Mouse (Mus musculus) neural tube, embryonic 12.5 days (tissue): Measurements from ENCODE around the gene Unc119b. TPM values are rescaled to one million over a fixed set of nuclear protein-coding genes. Genes with fewer than 3 reads are reported as not detected.

Experiments
- ATAC-seq: fragments of 200-750 bp; cut with Nextera tagmentation; 2 replicates; pipeline ENCODE4 v1.8.0; 2017; ENCODE audit warnings: low read depth, mild to moderate bottlenecking, moderate TSS enrichment, moderate library complexity; ENCODE audit not compliant: low FRiP score
- H3K27ac ChIP-seq: fragments of 300-500 bp; sonication (generic); 2 replicates; pipeline ENCODE4 v1.5.1; 2016
- H3K27me3 ChIP-seq: fragments of 300-500 bp; sonication (generic); replicated peaks from 2 replicates; pipeline ENCODE4 v1.6.1; 2016; ENCODE audit warnings: mild to moderate bottlenecking
- H3K36me3 ChIP-seq: fragments of 300-500 bp; sonication (generic); 2 replicates; pipeline ENCODE4 v1.6.1; 2016; ENCODE audit warnings: mild to moderate bottlenecking
- H3K4me1 ChIP-seq: fragments of 300-500 bp; sonication (generic); 2 replicates; pipeline ENCODE4 v1.6.1; 2016
- H3K4me2 ChIP-seq: fragments of 300-500 bp; sonication (generic); replicated peaks from 2 replicates; pipeline ENCODE4 v1.6.1; 2016; ENCODE audit warnings: mild to moderate bottlenecking
- H3K4me3 ChIP-seq: fragments of 300-500 bp; sonication (generic); 2 replicates; pipeline ENCODE4 v1.5.1; 2016
- H3K9ac ChIP-seq: fragments of 300-500 bp; sonication (generic); 2 replicates; pipeline ENCODE4 v1.6.1; 2016; ENCODE audit warnings: mild to moderate bottlenecking
- H3K9me3 ChIP-seq: fragments of 300-500 bp; sonication (generic); 2 replicates; pipeline ENCODE4 v1.6.1; 2016; ENCODE audit warnings: mild to moderate bottlenecking
- WGBS: fragments of 180-500 bp; shearing (Covaris S2); methylation state at CpG from one replicate; pipeline ENCODE4 v1.1.7; 2016; 5-methylcytosine and 5-hydroxymethylcytosine counted together
- polyA plus RNA-seq: library from polyadenylated mRNA; unstranded; fragments of >200 nt; fragmentation: Nextera tagmentation; extraction: Ambion mirVana; gene quantifications from 2 replicates; pipeline ENCODE4 v1.2.1, GENCODE M21; 2016

Unc119b gene
- polyA plus RNA-seq = 60.4 and 61.2 TPM in 2 replicates

GRCm38 (mm10) chr5:115134234-115135165 lies at the start of gene Unc119b:
Gene Unc119b (minus strand): TSS chr5:115134975.
- peak within 1 kb of the TSS; percentile 97 for H3K4me3 ChIP-seq
- H3K27ac ChIP-seq = no peak within 1 kb of the TSS
- under 1% methylated on average over 80 of the region's 81 CpGs for WGBS
- H3K9me3 ChIP-seq = no peaks in the 10 kb centered on the region
- H3K4me1 ChIP-seq = peaks cover 17% of the 10 kb centered on the region
- H3K9ac ChIP-seq = peak within 1 kb of the TSS; percentile 93
- no peaks in the 10 kb centered on the region for H3K27me3 ChIP-seq
- peaks cover 8% of the 10 kb centered on the region for H3K36me3 ChIP-seq
- ATAC-seq = peak; percentile 94
- H3K4me2 ChIP-seq = peak within 1 kb of the TSS; percentile 90

DNA sequence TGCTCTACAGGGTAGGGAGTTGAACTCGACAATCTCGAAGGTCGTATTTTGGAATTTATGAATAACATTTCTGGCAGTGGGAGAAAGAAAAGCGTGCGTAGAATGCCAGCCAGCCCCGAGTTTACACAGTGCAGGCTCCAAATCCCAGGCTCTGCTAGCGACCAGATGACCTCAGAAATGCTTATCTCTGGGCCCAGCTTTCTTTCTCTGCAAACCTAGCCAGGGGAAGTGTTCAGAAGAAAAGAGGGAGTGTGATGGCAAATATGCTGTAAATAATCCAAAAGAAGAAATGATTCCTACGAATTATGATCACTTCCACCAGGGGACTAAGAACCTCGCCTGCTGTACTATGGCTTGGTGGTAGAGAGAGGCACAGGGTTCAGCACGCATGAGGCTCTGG lies 48.7 kb upstream of the Unc119b start:
- Histone ChIP-seq H3K4me1 (peaks cover 33% of the 10 kb centered on the region), H3K36me3 (no peaks in the 10 kb centered on the region), H3K27ac (no peak overlapping the region), H3K4me2 (no peak overlapping the region), H3K9ac (no peak overlapping the region), H3K27me3 (no peaks in the 10 kb centered on the region), H3K4me3 (no peak overlapping the region), H3K9me3 (no peaks in the 10 kb centered on the region)
- whole genome bisulfite sequencing = 87% methylated on average over 10 of the region's 10 CpGs
- ATAC-seq = no peak

- H3K27me3 ChIP-seq = no peaks in the 10 kb centered on the region
- no peak overlapping the region for H3K27ac ChIP-seq
- peaks cover 33% of the 10 kb centered on the region for H3K4me1 ChIP-seq
- no peaks in the 10 kb centered on the region for H3K36me3 ChIP-seq
- no peak overlapping the region for H3K4me3 ChIP-seq
- H3K9ac ChIP-seq = no peak overlapping the region
- no peaks in the 10 kb centered on the region for H3K9me3 ChIP-seq
- no peak for ATAC-seq
- 77% methylated on average over 8 of the region's 8 CpGs for WGBS
- no peak overlapping the region for H3K4me2 ChIP-seq
These were observed 48.1 kb upstream of the Unc119b start for GRCm38 (mm10) chr5:115182925-115183324.

DNA sequence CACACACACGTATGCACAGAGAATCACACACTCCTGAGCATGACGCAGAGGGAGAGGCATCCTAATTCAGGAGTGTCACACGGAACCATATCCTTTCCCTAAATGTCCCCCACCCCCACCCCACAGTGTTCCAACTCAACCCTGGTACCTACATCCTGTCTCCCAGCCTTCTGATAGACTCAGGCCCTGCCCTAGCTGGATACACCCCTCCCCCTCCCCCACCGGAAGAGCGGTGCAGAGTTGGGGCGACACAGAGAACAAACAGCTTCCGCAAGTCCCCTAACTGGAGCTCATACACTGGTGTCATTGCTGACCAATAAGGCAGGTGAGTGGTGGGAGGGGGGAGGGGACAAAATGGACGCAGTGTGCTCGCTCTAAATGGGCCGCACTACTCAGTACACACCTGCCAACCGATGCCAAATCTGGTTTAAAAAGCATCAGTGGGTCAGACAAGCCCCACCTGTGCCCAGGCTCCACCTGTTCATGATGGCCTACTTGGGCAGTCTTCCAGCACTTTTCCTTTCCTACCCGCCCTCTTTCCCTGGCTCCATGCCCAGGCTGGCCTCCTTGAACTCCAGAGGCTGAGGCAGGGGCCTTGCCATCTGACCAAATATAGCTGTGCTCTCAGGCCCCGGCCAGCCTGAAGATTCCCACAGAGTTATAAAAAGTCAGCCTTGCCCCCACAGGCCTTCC lies 46.6 kb upstream of the Unc119b start:
- Histone ChIP-seq H3K9me3 (no peaks in the 10 kb centered on the region), H3K36me3 (no peaks in the 10 kb centered on the region), H3K4me1 (peaks cover 19% of the 10 kb centered on the region), H3K27me3 (no peaks in the 10 kb centered on the region), H3K9ac (no peak overlapping the region), H3K4me3 (no peak overlapping the region), H3K27ac (no peak overlapping the region), H3K4me2 (no peak overlapping the region)
- WGBS = 84% methylated on average over 13 of the region's 13 CpGs
- ATAC-seq = no peak

DNA sequence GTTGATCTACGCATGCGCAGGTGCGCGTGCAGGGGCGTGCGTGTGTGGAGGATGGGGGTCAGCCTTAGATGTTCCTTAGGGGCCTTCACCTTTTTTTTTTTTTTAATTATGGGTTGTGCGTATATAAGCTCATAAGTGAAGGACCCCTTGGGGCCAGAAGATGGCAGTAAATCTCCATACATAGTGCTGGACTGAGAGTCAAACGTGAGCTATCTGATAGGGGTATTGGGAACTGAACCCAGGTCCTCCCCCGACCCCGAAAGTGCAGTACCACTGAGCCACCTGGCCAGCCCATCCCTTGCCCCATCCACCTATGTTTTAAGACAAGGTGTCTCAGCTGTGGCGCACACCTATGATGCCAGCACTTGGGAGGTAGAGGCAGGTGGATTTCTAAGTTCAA lies 44.8 kb upstream of the Unc119b start:
- no peaks in the 10 kb centered on the region for H3K27me3 ChIP-seq
- WGBS = 93% methylated on average over 11 of the region's 11 CpGs

GRCm38 (mm10) chr5:115177866-115178265 lies 43.1 kb upstream of the Unc119b start:
- no peak overlapping the region for H3K4me3 ChIP-seq
- H3K27me3 ChIP-seq = no peaks in the 10 kb centered on the region
- H3K4me2 ChIP-seq = no peak overlapping the region
- 82% methylated on average over 6 of the region's 6 CpGs for WGBS
- peaks cover 3% of the 10 kb centered on the region; the same call in 1 of the 2 replicates for H3K4me1 ChIP-seq
- no peak for ATAC-seq
- no peak overlapping the region for H3K27ac ChIP-seq
- no peaks in the 10 kb centered on the region for H3K9me3 ChIP-seq
- H3K36me3 ChIP-seq = no peaks in the 10 kb centered on the region
- H3K9ac ChIP-seq = no peak overlapping the region

More for the DNA sequence above, 44.8 kb upstream of the Unc119b start:
- Histone ChIP-seq H3K4me1 (peaks cover 10% of the 10 kb centered on the region; the same call in 1 of the 2 replicates), H3K36me3 (no peaks in the 10 kb centered on the region), H3K9ac (no peak overlapping the region), H3K4me2 (no peak overlapping the region), H3K27ac (no peak overlapping the region), H3K9me3 (no peaks in the 10 kb centered on the region), H3K4me3 (no peak overlapping the region)
- no peak for ATAC-seq

DNA sequence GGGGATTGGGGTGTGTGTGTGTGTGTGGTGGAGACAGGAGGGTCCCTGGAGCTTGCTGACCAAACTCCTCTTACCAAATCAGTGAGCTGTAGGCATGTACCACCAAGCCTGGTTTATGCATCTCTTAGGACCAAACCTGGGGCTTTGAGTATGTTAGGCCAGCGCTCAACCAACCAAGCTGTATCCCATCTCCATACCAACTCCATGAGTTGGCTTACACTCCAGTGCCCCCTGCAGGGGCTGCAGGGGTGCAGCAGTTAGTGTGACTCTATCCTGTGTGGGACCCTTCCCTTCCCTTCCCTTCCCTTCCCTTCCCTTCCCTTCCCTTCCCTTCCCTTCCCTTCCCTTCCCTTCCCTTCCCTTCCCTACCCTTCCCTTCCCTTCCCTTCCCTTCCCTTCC lies 39.8 kb upstream of the Unc119b start:
- Histone ChIP-seq H3K4me2 (no peak overlapping the region), H3K4me1 (no peaks in the 10 kb centered on the region), H3K9me3 (no peaks in the 10 kb centered on the region), H3K9ac (no peak overlapping the region), H3K27me3 (no peaks in the 10 kb centered on the region), H3K27ac (no peak overlapping the region), H3K36me3 (peaks cover 13% of the 10 kb centered on the region), H3K4me3 (no peak overlapping the region)
- WGBS = 89% methylated on average over 1 of the region's 1 CpGs
- no peak for ATAC-seq

GRCm38 (mm10) chr5:115170150-115170549 lies 35.4 kb upstream of the Unc119b start:
- H3K4me1 ChIP-seq = peaks cover 4% of the 10 kb centered on the region; the same call in 1 of the 2 replicates
- H3K36me3 ChIP-seq = peaks cover 13% of the 10 kb centered on the region
- H3K9me3 ChIP-seq = no peaks in the 10 kb centered on the region
- H3K4me3 ChIP-seq = no peak overlapping the region
- H3K27ac ChIP-seq = no peak overlapping the region
- H3K9ac ChIP-seq = no peak overlapping the region
- ATAC-seq = no peak
- no peaks in the 10 kb centered on the region for H3K27me3 ChIP-seq
- no peak overlapping the region for H3K4me2 ChIP-seq
- WGBS = 88% methylated on average over 8 of the region's 8 CpGs

DNA sequence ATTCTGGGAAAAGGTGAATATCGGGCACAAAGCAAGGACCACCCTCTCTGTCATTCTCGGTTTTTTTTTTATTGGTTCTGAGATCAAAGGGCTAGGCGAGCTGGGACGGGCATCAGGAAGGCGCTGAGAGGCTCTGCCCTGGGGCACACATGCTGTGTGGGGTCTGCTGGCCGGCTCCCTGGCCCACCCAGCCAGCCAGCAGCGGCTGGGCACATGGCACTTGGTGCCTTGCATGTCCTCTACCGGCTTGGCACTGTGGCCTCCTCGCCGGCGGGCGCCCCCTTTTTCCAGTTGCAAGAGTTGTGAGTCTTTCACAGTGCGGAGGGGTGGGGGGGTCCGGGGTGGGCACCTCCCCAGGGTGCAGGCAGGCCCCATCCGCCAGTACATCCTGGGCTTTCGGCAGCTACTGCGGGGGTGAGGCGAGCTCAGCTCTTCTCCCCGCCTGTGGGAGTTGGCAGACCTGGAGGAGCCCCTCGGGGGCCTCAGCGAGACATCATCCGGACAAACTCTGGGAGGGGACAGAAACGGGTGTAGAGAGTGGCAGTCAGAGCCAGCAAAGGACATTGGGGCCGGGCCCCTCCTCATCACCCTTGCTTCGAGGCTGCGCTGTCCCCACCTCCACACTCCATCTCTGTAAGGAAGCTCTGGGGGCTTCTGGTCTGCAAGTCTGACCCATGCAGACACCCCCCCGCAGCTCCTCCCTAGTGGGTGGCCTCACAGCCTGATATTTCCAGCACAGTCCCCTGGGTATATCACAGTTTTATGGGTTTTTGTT lies 34.1 kb upstream of the Unc119b start:
- no peaks in the 10 kb centered on the region for H3K9me3 ChIP-seq
- H3K27ac ChIP-seq = no peak overlapping the region
- no peak for ATAC-seq
- no peak overlapping the region for H3K4me3 ChIP-seq
- peaks cover 4% of the 10 kb centered on the region; the same call in 1 of the 2 replicates for H3K4me1 ChIP-seq
- 0 out of 2 replicates have a peak overlapping the region, but pooled peaks have one; percentile 8 for H3K9ac ChIP-seq
- H3K27me3 ChIP-seq = no peaks in the 10 kb centered on the region
- H3K4me2 ChIP-seq = no peak overlapping the region; the same call in 1 of the 2 replicates
- 33% methylated on average over 27 of the region's 27 CpGs for WGBS
- peaks cover 13% of the 10 kb centered on the region for H3K36me3 ChIP-seq

DNA sequence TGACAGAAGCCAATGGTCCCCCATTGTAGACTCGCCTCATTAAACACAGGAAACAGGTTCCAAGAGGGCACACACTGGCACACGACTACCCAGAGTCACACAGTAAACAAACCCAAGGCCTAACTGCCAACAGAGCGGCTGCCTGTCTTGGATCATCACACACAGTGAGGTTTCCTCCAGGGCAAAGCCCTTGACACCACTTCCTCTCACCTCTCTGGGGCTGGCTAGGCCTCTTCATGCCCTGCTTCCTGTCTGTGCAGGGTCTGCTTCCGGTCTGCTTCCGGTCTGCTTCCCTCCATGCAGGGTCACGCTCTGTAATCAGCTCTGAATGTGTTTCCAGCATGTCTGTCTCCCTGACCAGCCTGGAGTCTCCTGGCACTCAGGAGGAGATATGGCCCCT lies 32.6 kb upstream of the Unc119b start:
- Histone ChIP-seq H3K4me1 (peaks cover 4% of the 10 kb centered on the region; the same call in 1 of the 2 replicates), H3K9me3 (no peaks in the 10 kb centered on the region), H3K27me3 (no peaks in the 10 kb centered on the region), H3K9ac (no peak overlapping the region), H3K27ac (no peak overlapping the region), H3K36me3 (peaks cover 11% of the 10 kb centered on the region), H3K4me2 (no peak overlapping the region), H3K4me3 (no peak overlapping the region)
- WGBS = 71% methylated on average over 6 of the region's 6 CpGs
- no peak for ATAC-seq

DNA sequence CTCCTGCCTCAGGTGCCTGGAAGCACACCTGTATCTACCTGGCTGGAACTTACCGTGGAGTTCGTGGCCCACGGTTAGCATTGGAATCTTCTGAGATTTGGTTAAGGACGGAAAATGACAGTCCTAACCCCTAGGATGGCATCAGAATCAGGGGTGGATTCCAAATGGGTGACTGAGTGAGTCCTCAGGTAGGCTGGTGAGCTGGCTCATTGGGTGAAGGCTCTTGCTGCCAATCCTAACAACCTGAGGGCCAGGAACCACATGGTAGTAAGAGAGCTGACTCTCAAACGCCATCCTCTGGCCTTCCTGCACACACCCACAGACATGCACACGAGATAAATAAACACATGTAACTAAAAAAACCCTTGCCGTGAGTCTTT lies 32.0 kb upstream of the Unc119b start:
- 83% methylated on average over 7 of the region's 7 CpGs for WGBS
- H3K4me2 ChIP-seq = no peak overlapping the region
- H3K9ac ChIP-seq = no peak overlapping the region
- no peaks in the 10 kb centered on the region for H3K9me3 ChIP-seq
- H3K4me3 ChIP-seq = no peak overlapping the region
- H3K36me3 ChIP-seq = peaks cover 5% of the 10 kb centered on the region
- H3K27me3 ChIP-seq = no peaks in the 10 kb centered on the region
- no peak for ATAC-seq
- no peak overlapping the region for H3K27ac ChIP-seq
- H3K4me1 ChIP-seq = peaks cover 4% of the 10 kb centered on the region; the same call in 1 of the 2 replicates
